Mouse (Mus musculus) heart, adult 2 months (tissue): Measurements from ENCODE around the gene Atp6v1g1.

ENCODE experiments used
- CTCF ChIP-seq: fragments of 200-600 bp; IDR thresholded peaks from 2 replicates; pipeline ENCODE4 v1.8.1; 2022; ENCODE audit warnings: antibody characterized with exemption, mild to moderate bottlenecking, moderate library complexity
- EP300 ChIP-seq: fragments of 200-500 bp; IDR thresholded peaks from 2 replicates; pipeline ENCODE4 v1.6.1; 2011; ENCODE audit warnings: low read depth, low read length, control low read depth; ENCODE audit not compliant: insufficient read depth
- POLR2A ChIP-seq: fragments of 200-500 bp; IDR thresholded peaks from 2 replicates; pipeline ENCODE4 v1.6.1; 2011; ENCODE audit warnings: mild to moderate bottlenecking, low read depth, low read length, control low read depth; ENCODE audit not compliant: insufficient read depth

DNA sequence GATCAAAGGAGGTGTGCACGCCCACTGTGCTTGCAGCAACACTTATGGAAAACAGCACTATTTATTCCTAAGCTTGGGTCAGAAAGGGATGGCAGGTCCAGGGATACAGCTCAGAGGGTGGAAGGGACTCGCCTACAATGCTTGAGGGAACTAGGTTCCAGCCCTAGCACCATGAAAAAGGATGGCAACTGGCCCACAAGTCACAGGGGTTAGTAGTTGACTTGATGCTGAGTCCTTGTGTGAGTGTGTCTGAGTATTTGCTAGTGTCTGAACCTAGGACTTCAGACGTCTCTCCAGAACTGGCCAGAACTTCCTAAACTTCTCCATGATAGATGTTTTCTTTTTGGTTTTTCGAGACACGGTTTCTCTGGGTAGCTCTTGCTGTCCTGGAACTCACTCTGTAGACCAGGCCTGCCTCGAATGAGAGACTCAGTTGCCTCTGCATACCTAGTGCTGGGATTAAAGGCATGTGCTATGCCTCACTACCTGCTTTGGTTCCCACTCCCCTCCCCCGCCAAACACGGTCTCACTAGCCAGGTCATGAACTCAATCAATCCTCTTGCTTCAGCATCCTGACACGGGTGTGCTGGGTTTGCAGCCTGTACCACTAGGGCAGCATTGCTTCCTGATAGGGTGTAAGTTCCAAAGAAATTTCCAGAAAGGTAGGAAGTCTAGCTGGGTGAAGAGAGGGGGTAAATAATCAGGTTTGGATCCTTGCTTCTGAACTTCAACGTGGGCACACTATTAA is 652 bp upstream of the Atp6v1g1 start:
- TF ChIP-seq CTCF (peak; percentile 29; the same call in 1 of the 2 replicates), EP300 (0 out of 2 replicates have a peak, but pooled peaks have one; percentile 4), POLR2A (no peak)
